Mouse (Mus musculus) kidney, postnatal 10 days (tissue): ENCODE data around the gene Psrc1.

ENCODE experiments used
- DNase-seq: peaks from one replicate; pipeline ENCODE4 v3.0.0; 2021; ENCODE audit warnings: mixed read lengths

Gene Psrc1

DNA sequence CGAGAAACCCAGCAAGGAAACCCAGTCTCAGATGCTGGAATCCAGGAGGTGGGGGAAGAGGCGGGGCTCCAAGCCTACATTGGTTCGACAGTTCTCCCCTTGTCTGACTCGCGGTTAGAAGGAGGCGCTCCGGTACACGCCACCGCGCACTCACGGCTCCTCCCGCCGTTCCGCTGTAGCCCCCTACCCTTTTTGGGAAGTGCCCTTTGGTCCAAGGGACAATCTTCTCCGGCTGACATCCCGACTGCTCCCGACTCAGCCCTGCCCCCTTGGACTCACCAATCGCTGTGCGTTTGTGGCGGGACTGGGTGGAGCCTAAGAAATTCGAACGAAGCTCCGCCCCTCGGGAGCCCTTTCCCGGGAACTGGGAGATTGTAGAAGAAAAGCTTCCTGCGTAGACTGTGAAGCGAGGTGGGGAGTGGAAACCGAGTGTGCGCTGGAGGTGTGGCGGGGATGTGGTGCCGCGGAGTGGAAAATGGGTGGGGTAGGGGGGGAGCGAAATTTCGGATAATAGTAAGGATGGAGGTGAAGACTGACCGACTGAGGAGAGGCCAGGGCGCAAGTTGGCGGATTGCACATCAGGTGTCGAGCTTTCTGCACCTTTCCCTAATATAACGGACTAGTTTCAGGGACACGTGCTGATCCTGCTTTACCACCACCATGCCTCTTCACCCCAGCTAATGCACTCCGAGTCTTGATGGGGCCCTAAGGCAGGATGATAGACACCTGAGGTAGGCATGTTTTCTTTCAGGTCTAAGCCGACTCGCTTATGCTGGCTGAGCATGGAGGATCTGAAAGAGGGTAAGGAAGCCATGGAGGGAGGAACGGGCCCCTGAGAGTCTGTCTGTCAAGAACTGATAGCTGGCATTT lies at the start of gene Psrc1:
Gene Psrc1, plus strand, starts transcription at position 355 of the 870 bp plus-strand sequence.
- DNase-seq: peak; percentile 94

DNA sequence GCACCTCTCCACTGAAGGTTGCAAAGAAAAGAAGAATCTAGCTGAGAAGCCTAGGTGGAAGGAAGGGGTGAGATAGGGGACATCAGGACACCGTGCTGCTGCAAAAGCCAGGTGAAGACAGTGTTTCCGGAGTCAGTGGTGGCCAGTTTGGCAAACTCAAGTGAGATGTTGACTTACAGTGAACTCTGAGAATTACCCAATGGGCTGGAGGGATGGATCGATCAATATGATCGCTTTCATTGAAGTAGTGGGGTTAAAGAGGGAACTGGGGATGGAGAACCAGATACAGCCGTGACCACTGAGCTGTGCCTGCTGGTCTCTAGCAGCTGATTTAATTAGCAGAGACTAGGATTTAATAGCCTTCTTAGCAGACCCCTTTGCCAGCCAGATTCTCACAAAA lies 46.8 kb upstream of the Psrc1 start:
- DNase-seq: no peak

DNA sequence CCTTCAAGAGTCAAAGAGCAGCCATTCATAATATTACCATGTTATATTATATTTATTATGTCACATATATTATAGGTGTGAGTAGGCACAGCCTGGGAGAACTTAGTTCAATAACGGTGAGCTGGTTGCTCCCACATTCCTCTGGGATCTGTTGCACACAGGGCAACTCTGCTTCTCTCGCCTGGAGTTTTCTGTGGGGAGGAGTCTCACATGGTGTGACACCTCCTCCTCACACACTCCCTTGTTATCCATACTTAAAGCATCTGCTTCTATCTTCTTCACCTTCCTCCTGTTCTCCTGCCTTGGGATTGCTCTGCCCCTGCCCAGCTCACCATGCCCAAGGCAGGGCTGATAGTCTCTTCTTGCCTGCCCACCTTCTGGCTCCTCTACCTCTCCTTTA lies 42.6 kb upstream of the Psrc1 start:
- DNase-seq: no peak

DNA sequence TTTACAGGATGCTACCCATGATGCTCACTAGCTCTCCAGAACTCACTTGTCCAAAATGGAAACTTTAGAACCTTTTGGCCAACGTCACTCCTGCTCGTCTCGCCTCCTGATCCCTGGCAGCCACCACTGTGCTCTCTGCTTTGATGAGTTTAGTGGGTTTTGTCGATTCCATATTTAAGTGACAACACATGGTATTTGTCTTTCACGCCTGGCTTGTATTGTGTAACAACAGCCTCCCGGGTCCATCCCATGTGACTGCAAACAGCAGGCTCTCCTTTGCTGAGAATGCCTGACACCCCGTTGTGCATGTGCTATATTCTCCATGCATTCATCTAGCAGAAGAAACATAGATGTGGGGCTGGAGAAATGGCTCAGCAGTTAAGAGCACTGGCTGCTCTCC lies 41.5 kb upstream of the Psrc1 start:
- no peak for DNase-seq

DNA sequence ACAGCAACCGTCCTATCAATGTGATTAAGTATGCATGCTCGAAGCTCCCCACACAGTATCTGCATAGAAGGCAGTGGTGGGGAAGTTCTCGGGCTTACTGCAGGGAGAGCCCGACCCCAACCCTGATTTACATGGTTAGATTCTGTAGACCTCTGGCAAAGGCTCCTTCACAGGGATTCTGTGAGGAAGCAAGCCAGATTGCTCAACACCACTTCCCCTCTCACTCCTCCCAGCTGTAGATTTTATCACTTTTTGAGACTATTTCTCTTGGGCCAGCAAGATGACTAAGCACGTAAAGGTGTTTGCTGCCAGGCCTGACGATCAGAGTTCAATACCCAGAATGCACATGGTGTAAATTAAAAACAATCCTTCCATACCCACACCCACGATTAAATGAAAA lies 37.8 kb upstream of the Psrc1 start:
- DNase-seq: no peak

DNA sequence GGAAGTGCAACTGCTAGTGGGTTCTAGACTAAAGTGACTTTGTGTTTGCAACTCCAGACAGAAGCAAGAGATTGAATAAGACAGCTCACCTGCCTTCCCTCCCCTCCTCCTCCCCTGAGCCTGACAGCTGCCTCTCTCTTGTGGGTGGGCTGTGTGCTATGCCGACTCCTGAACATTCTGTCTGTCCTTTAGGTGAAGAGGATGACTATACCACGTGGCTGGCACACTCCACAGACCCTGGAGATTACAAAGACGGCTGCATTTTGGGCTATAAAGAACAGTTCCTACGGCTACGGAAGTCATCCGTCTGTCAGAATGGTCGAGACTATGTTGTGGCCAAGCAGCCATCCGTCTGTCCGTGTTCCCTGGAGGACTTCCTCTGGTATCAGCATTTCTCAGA lies 35.3 kb upstream of the Psrc1 start:
- DNase-seq: no peak

DNA sequence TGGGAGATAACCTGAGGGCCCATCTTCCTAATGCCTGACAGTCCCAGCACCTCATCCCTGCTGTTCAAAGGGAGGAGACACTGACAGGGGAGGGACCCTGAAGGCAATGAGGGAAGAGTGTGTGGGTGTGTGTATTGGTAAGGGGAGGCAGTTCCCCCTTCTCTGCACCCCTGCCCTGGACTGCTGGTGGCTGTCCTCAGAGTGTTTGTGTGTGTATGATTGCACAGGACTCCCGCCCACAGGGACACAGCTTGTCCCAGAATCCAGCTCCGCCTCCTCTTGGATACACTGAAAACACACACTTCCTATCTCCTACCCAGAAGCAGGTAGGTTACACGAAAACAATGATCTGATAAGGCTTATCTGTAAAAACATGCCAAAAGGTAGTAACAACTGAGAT lies 28.4 kb upstream of the Psrc1 start:
- no peak for DNase-seq

DNA sequence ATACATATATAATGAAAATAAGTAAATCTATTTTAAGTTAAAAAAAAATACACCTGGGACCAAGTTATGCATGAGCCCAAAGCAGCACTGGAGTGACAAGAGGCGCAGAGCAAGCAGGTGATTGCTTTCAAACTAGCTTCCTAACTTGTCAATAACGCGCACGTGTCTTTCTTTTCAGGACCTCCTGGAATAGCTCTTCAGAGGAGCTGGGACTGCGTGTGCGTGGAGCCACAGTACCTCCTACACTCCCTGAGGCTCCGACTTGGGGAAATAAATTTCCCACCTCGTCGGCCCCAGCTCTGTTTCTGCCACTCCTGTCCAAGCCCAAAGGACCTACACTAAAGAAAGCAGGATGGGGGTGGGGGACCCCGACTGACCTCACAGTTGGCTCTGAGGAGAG lies 26.6 kb upstream of the Psrc1 start:
- DNase-seq: no peak

DNA sequence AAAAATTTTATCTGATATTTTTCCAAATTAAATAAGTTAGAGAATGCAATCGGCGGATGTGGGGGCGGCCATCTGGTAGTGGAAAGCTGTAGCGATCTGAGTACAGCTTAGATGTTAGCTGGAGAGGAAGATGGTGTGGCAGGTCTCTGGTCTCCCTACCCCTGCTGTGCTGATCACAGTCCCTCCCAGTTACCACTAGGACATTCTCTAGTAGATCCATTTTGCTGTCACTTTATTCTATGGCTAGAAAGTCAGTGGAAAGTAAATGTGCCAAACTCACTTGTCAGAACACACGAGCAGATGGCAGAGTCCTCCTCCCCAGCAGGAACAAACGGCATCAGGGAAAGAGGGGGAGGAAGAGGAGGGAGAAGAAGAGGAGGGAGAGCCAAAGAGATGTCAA lies 25.2 kb upstream of the Psrc1 start:
- no peak for DNase-seq

DNA sequence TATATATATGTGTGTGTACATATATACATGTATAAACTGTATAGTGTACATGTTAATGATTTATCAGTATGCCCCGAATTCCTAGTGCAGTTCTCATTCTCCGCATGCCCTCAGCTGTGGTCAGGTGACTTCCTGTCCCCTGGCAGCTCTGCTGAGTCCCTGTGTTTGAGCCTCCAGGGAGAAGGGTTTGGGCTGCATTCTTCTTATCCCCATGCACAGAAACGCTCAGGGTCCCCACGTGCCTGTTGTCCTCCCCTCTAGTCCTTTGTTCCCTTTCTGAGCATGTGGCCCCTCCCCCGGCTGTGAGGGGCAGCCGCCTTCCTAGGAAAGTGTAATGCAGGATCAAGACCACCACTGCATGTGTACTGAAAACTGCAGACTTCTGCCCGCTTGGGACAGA lies 22.7 kb upstream of the Psrc1 start:
- peak; percentile 28 for DNase-seq

DNA sequence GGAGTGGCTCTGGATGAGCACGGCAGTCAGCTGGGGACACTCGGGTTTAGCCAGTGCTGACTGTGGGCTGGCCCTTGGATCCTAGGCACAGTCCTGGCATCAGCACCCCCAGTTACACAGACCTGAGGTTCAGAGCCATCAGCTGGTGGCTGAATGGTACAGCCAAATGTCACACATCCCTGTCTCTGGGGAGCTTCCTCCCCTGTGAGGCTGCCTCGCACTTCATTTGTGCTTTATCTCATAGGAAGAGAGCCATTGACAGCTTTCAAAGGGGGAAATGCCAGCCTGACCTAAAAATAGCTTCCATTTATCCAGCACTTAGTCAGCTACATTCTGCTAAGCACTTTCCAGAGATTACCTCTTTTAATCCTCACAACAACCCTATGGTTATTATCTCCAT lies 20.0 kb upstream of the Psrc1 start:
- no peak for DNase-seq

DNA sequence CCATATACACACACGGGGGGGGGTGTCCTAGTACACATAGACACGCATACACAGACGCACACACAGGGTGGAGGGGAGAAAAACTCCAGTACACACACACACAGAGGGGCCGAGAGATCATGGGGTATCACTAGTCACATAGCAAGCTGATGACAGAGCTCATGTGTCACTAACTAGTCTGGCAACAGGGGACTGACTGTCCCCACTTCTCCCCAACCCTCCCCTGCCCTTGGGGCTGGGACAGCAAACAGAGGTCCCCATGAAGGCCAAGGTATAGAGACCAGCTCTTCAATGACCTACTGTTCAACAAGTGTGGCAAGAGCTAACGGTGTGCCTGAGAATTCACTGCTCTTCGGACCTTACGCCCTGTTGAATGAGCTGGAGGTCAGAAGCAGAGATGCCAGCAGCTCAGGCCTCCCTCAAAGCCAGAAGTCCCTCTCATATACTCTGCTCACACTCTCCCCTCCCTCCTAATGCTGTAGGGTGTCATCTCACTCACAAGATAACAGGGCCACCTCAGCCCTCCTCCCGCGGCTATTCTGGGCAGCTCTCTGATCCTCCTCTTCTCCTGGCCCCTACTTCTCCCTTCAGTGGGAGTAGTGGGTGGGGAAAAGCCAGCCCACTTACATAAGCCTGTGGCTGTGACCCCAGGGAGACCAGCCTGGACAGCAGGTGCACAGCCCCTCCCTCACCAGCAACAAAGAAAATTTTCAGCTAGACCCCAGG lies 19.2 kb upstream of the Psrc1 start, which contains the start of gene Mybphl:
Gene Mybphl, plus strand, starts transcription at position 642 of the 726 bp plus-strand sequence.
- DNase-seq: no peak

DNA sequence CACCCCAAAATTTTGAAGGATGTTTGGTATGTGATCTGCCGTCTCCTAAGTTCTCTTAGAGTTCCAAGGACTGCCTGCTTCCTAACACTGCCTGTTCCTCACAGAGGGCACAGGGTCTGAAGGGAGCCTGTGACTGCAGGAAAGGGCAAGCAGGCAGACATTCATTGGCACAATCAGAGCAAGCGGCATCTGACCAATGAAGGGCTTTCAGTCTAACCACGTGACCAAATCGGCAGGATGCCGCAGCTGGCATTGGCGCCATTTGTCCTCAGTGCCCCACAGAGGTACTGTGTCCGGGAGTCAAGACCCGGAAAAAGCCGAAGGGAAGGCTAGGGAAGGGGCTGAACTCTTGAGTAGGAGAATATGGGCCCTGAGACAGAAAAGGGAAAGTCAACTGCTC lies 16.5 kb upstream of the Psrc1 start:
- DNase-seq: no peak

DNA sequence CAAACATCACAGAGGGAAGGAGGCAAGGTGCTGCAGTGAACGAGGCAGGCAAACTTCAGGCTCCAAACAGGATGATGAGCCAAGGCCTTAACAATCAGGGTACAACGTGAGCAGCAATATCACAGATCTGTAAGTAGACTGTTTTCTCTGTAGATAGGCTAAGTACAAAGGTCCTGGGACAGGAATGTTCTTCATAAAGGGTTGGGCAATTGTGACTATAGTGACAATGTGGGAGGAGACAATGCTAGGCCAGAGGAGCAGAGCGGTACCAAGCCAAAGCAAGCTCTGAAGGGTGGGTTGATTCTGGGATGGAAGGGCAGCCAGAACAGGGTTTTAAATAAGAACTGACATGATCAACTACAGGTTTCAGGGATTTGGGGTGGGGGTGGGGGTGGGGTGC lies 15.8 kb upstream of the Psrc1 start:
- DNase-seq: no peak

DNA sequence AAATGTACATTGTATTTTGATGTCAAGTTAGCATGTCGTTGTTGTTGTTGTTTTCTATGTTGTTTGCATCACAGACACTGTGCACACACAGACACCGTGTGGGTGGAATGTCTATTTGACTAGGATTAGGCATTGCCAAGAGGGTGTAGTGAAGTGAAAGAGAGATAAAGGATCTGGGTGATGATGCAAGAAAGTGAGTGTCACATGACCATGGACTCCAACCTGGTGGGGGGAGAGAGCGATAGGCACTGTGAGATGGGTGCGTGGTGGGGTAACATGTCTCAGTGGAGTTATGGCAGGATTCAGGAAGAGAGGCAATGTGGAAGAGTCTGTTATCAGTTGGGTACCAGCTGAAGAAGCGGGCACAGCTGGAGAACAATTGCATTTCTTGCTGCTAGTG lies 14.9 kb upstream of the Psrc1 start:
- DNase-seq: no peak

DNA sequence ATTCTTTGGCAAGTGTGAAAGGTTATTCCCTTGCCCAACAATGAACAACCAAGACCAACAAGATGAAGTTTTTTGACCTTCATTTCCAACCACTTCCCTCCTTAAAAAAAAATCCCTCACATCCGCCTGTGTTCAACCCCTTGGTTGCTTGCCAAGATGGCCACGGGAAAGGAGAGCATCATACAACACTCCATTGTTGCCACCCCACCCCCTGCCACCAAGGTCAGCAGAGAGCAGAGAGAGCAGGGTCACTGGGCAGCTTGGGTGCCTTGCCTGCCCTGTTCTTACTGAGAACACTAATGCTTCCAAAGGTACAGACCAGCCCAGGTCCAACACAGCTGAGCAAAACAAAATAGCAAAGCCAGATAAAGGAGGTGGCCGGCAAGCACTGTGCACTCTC lies 11.4 kb upstream of the Psrc1 start:
- DNase-seq: no peak

DNA sequence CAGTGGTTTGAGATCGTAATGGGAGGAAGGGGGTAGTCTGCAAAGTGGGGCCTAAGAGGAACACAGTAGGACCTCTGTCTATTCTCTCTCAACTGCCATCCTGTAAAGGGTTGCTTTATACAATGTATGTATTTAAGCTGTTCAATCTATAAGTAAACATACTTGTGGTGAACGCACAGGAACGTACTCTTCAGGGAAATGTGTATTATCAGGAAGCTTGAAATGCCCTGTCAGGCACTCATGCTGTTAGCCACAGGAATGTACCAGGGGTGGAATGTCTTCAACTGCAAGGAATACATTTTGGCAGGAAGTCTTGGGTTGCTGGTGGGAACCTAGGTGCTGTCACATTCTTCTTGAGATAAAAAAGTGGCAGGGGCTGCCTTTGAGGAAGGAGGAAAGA lies 10.9 kb upstream of the Psrc1 start:
- DNase-seq: no peak

DNA sequence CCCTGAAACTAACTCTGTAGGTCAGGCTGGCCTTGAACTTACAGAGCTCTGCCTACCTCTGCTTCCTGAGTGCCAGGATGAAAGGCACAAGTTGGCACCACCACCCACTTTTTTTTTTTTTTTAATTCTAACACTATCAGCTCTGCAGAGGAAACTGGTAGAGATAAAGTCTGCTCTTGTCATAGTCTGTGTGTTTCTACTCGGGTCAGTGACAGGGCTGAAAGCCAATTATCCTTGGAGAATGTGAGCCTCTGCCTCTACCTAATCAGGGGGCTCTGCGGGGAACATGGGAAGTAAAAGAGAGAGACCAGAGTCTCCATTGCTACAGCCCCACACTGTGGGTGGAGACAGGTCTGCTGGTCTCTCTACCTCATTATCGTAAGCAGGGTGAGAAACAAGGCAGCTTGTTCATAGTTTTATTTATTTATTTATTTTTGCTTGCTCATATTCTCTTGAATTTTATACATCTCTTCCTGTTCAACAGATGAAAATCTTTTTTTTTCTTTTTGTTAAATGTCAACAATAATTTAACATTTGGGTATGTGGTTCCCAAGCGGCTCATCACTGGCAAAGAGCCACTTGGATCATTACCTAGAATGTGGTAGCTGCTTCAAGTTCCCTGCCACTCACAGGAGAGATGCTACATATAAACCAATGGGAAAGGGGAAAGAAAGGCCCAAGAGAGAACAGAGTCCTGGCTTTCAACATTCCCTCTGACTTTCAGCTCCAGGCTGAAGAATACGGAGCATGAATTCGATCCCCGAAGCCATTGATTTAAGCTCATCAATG lies 4.6 kb upstream of the Psrc1 start:
- no peak for DNase-seq

DNA sequence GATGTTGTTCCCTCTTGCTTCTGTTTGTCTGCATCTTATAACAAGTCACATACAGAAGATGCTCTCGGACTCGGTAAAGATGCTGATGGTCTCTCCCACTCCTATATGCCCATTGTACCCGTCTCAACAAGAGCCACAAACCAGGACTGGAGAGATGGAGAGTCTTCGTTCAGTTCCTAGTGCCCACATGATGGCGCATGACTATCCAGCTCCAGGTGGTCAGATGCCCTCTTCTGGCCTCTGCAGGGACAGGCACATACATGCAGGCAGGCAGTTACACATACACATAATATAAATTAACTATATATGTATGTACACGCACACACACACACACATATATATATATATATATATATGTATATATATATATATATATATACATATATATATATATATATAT lies 2.9 kb upstream of the Psrc1 start:
- no peak for DNase-seq

DNA sequence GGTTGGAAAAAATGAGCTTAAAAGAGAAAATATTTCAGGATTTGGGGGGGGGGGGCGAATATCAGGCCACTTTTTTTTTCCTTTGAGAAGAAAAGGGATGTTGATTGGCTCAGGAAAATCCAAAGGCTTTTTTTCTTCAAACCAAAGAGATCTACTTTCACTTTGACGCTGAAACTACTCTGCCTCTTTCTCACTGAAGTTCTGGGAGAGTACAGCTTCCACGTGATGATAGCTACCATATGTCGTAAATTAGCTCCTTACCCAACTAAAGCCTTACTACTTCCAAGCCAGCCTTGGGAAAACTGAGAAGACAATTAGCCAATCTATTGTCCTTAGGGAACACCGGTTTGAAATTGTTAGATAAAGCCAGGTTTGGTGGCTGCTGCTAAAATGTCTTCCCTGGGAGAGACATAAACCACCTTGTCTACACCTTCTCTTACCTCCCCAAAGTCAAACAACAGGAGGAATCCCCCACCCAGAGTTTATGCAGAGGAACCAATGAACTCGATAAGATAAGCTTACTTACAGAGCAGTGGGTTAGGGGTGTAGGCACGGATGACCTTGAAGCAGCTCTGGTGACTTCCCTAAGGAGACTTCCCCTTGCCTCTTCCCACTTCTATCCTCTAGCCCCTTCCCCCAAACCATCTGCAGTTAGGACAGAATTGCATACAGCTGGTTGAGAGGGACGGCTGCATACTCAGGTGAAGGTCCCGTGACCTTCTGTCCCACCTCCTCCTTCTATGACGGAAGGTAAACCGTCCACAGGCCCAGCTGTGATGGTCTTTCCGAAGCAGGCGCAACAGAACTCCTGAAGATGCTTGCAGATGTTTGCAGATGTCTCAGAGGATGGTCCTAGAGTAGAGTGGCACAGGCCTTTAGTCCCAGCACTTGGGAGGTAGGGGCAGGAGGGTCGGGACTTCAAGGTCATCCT lies 1.4 kb upstream of the Psrc1 start:
- DNase-seq: no peak

DNA sequence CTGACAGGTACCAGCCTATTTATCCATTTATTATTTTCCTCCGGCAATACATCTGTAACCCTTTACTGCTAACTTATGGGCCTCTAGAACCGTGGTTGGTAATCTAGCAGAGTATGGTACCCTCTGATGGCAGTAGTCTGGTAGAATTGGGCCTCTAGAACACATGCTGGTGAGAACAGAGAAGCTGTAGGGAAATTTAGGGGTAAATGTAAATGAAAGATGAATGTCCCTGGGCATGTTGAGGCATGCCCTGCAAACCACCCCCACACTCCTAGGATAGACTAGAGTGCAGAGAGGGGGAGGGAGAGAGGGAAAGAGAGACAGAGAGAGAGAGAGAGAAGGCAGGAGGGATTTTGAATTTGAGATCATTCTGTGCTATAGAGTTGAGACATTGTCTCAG lies 786 bp downstream of the Psrc1 start:
- no peak for DNase-seq

DNA sequence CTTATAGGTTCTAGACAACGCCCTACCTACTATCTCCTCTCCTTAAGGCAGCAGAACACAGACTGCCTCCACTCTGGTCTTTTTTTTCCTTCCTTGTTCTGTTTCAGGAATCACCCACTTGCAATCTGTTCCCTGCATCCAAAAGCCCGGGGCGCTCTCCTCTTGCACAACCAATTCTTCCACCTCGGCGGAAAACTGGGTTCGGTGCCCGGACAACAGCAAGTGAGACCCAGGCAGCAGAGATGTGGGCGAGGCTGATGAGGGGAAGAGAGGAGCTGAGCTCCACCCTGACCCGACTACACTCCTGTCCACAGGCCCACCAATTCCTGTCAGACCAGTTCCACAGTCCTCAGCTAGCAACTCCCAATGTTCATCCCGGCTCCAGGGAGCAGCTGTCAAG lies 2.5 kb downstream of the Psrc1 start:
- no peak for DNase-seq
